Mouse (Mus musculus) T-cell, adult 2 months (primary cell): ENCODE measurements around the gene Pi4kb.
A peak's percentile ranks its signal among the peaks of the same experiment; 100 is the strongest.
"Not testable (repeated sequence)": the region's sequence is repeated elsewhere in the genome, so short reads cannot be mapped to it uniquely, and the experiment has no call there.

Experiments used
- DNase-seq: peaks from one replicate; pipeline ENCODE4 v3.0.0; 2022; ENCODE audit warnings: low spot score

Gene Pi4kb

GRCm38 (mm10) chr3:95015337-95015872 is 40.9 kb downstream of the Pi4kb start, which contains the start of gene Zfp687:
Gene Zfp687, minus strand, starts transcription at chr3:95015448.
- DNase-seq = peak; percentile 99

GRCm38 (mm10) chr3:95015891-95016531 is 41.5 kb downstream of the Pi4kb start:
- peak; percentile 92 for DNase-seq

GRCm38 (mm10) chr3:95016532-95017056 is 42.1 kb downstream of the Pi4kb start:
- DNase-seq = no peak

- DNase-seq = peak; percentile 65
These were observed 44.2 kb downstream of the Pi4kb start for GRCm38 (mm10) chr3:95018741-95019140.

GRCm38 (mm10) chr3:95020956-95021355 is 46.4 kb downstream of the Pi4kb start:
- not testable (repeated sequence) for DNase-seq

- no peak for DNase-seq
These were observed 50.0 kb downstream of the Pi4kb start for GRCm38 (mm10) chr3:95024551-95024950.

- no peak for DNase-seq
These were observed 50.7 kb downstream of the Pi4kb start for GRCm38 (mm10) chr3:95025202-95025601.

GRCm38 (mm10) chr3:95027057-95027645 is 52.6 kb downstream of the Pi4kb start:
- no peak for DNase-seq

GRCm38 (mm10) chr3:95027701-95028100 is 53.2 kb downstream of the Pi4kb start:
- DNase-seq = peak; percentile 35

- DNase-seq = no peak
These were observed 54.1 kb downstream of the Pi4kb start for GRCm38 (mm10) chr3:95028603-95029002.

GRCm38 (mm10) chr3:95029291-95029827 is 54.8 kb downstream of the Pi4kb start:
- not testable (repeated sequence) for DNase-seq

GRCm38 (mm10) chr3:95029953-95030352 is 55.4 kb downstream of the Pi4kb start:
- no peak for DNase-seq

- DNase-seq = no peak
These were observed 67.1 kb downstream of the Pi4kb start for GRCm38 (mm10) chr3:95041625-95042024.

GRCm38 (mm10) chr3:95042166-95042837 is 67.8 kb downstream of the Pi4kb start, which contains the start of gene Psmd4:
Gene Psmd4, minus strand, starts transcription at chr3:95042614.
- peak; percentile 99 for DNase-seq

- DNase-seq = peak; percentile 39
These were observed 68.3 kb downstream of the Pi4kb start for GRCm38 (mm10) chr3:95042838-95043229.

GRCm38 (mm10) chr3:95043251-95043650 is 68.7 kb downstream of the Pi4kb start:
- no peak for DNase-seq

- no peak for DNase-seq
These were observed 72.0 kb downstream of the Pi4kb start for GRCm38 (mm10) chr3:95046462-95047057.

GRCm38 (mm10) chr3:95047914-95048313 is 73.4 kb downstream of the Pi4kb start:
- no peak for DNase-seq

GRCm38 (mm10) chr3:95052959-95053358 is 78.4 kb downstream of the Pi4kb start:
- peak; percentile 65 for DNase-seq

GRCm38 (mm10) chr3:95053701-95054100 is 79.2 kb downstream of the Pi4kb start:
- peak; percentile 57 for DNase-seq

- peak; percentile 7 for DNase-seq
These were observed 80.1 kb downstream of the Pi4kb start for GRCm38 (mm10) chr3:95054481-95055260.
